Mouse (Mus musculus): ENCODE measurements around the gene Polr2e. TPM values are rescaled to one million over a fixed set of nuclear protein-coding genes. Genes with fewer than 3 reads are reported as not detected.

Gene Polr2e
- polyA plus RNA-seq, 1 experiment from 2014 or later, result 141 TPM

DNA sequence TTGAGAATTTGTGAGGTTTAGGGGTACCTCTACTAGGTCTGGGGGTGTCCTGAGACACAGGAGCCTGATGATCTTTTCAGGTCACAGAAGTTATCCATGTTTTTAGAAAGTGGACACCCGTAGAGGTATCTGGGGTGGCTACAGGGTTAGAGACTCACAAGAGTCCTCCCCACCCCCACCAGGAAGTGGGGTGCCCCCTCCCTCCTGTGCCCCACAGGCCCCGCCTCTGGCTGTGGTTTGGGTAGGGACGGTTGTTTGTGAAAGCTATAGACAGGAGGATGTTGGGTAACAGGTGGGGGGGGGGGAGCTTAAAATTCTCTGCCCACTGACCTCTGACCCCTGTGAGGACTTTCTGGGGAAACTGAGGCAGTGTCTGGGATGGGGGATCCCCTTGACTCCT is 22.2 kb downstream of the Polr2e start:
- Histone ChIP-seq H3K4me2 (ENCODE audit: low read length) (no peak overlapping the region), H3K27ac (ENCODE audit: low read depth, low read length) (no peak overlapping the region), H3K4me1 (ENCODE audit: control insufficient read depth, insufficient read depth, low read depth, low read length) (no peaks in the 10 kb centered on the region), H3K27me3 (replicated peaks; ENCODE audit: control insufficient read depth, insufficient read depth, low read length) (peaks cover 36% of the 10 kb centered on the region), H3K9ac (ENCODE audit: low read depth, low read length) (no peak overlapping the region), H3K9me3 (ENCODE audit: control insufficient read depth, low read length) (no peaks in the 10 kb centered on the region), H3K36me3 (ENCODE audit: control insufficient read depth, insufficient read depth, low read length) (no peaks in the 10 kb centered on the region), H3K4me3 (ENCODE audit: low read length) (no peak overlapping the region)
- WGBS, result 54% methylated on average over 2 of the region's 3 CpGs
- ATAC-seq, result no peak

DNA sequence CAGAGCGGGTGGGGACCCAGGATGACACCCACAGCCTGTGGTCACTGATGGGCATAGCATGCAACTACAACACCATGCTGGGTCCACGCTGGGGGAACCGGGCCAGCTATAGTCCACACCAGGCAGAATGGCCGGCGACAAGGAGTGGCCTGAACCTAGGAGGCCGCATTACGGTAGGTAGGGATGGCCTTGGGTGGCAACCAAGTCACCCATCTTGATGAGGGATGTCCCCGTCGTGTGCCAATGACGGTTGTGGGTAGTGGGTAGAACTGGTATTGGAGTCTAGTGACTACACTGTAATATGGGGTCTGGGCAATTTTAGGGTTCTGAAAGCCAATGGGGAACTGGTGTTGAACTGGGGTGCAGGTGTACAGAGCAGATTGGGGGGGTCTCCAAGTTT is 22.7 kb downstream of the Polr2e start:
- Histone ChIP-seq H3K4me2 (ENCODE audit: low read length) (no peak overlapping the region), H3K27me3 (replicated peaks; ENCODE audit: control insufficient read depth, insufficient read depth, low read length) (peaks cover 38% of the 10 kb centered on the region), H3K9ac (ENCODE audit: low read depth, low read length) (no peak overlapping the region), H3K9me3 (ENCODE audit: control insufficient read depth, low read length) (no peaks in the 10 kb centered on the region), H3K4me3 (ENCODE audit: low read length) (no peak overlapping the region), H3K4me1 (ENCODE audit: control insufficient read depth, insufficient read depth, low read depth, low read length) (no peaks in the 10 kb centered on the region), H3K36me3 (ENCODE audit: control insufficient read depth, insufficient read depth, low read length) (peaks cover 1% of the 10 kb centered on the region), H3K27ac (ENCODE audit: low read depth, low read length) (no peak overlapping the region)
- no peak for ATAC-seq
- WGBS, result 86% methylated on average over 10 of the region's 10 CpGs

DNA sequence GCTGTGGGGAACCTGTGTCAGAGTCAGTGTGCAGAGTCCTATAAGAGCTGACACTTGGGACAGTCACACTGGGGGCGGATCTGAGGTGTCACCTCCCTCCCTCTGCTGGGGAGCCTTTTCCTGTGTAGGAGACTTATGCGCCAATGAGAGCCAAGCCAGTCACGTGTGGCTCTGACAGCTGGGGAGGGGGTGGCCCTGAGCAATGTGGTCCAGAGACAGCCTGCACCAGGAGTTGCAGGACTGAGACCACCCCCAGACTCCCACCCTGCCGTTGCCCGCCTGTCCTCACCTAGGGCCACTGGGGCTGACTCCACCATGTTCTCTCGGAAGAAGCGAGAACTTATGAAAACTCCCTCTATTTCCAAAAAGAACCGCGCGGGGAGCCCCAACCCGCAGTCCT is 23.1 kb downstream of the Polr2e start, which contains the start of gene Arhgap45:
Gene Arhgap45 (plus strand): TSS at position 143 of the 400 bp plus-strand sequence.
- Histone ChIP-seq H3K36me3 (ENCODE audit: control insufficient read depth, insufficient read depth, low read length) (peaks cover 6% of the 10 kb centered on the region), H3K4me2 (ENCODE audit: low read length) (no peak within 1 kb of the TSS), H3K4me1 (ENCODE audit: control insufficient read depth, insufficient read depth, low read depth, low read length) (no peaks in the 10 kb centered on the region), H3K4me3 (ENCODE audit: low read length) (no peak within 1 kb of the TSS), H3K9me3 (ENCODE audit: control insufficient read depth, low read length) (peaks cover 4% of the 10 kb centered on the region; the same call in 1 of the 2 replicates), H3K27ac (ENCODE audit: low read depth, low read length) (no peak within 1 kb of the TSS), H3K9ac (ENCODE audit: low read depth, low read length) (no peak within 1 kb of the TSS), H3K27me3 (replicated peaks; ENCODE audit: control insufficient read depth, insufficient read depth, low read length) (peaks cover 42% of the 10 kb centered on the region)
- ATAC-seq, result no peak
- 74% methylated on average over 11 of the region's 11 CpGs for WGBS

DNA sequence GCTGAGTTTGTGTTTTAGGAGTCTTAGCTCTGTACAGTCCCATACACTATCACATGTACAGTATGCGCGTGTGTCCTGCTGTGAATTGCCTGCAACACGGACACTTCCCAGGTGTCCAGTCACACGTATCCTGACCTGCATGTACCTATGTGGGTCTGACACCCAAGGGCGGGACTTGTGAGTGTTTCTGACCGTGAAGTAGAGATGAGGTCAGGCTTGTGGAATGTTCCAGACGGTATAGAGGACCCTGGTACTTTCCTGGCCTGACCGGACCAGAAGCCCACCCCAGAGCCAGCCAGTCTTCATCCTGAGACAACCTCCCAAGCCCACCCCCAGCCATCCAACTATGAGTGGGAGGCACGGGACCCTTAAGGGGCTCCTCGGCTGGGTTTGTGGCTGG is 24.0 kb downstream of the Polr2e start:
- Histone ChIP-seq H3K27ac (ENCODE audit: low read depth, low read length) (no peak overlapping the region), H3K36me3 (ENCODE audit: control insufficient read depth, insufficient read depth, low read length) (peaks cover 14% of the 10 kb centered on the region), H3K4me3 (ENCODE audit: low read length) (no peak overlapping the region), H3K4me2 (ENCODE audit: low read length) (no peak overlapping the region), H3K9me3 (ENCODE audit: control insufficient read depth, low read length) (peaks cover 11% of the 10 kb centered on the region), H3K9ac (ENCODE audit: low read depth, low read length) (no peak overlapping the region), H3K4me1 (ENCODE audit: control insufficient read depth, insufficient read depth, low read depth, low read length) (no peaks in the 10 kb centered on the region), H3K27me3 (replicated peaks; ENCODE audit: control insufficient read depth, insufficient read depth, low read length) (peaks cover 43% of the 10 kb centered on the region)
- 87% methylated on average over 10 of the region's 10 CpGs for WGBS
- no peak for ATAC-seq

DNA sequence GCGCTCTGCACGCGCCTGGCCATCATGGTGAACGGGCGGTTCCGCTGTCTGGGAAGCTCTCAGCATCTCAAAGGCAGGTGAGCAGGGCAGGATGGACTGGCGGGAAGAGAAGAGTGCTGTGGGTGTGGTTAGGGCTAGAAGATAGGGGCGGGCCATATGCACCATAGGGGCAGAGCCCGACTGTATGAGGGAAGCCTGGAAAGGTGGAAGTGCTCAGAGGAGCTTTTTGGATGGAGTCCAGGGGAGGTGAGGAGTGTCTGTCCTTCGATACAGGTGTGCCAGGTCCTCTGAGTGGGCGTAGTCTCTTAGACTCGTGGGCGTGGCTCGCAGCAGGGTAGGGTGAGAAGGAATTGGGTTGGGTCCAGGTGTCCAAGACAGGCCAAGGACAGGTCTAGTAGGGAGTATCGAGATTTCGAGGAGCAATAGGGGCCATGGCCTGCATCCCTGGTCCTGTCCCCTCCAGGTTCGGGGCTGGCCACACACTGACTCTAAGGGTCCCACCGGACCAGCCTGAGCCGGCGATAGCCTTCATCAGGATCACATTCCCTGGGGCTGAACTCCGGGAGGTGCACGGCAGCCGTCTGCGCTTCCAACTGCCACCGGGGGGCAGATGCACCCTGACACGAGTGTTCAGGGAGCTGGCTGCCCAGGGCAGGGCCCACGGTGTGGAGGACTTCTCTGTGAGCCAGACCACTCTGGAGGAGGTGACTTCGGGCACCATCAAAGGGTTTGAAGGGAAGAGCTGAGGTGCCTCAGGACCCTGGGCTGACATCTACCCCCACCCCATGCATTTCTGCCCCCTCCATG is 24.9 kb downstream of the Polr2e start:
- ATAC-seq, result no peak
- Histone ChIP-seq H3K4me3 (ENCODE audit: low read length) (no peak overlapping the region), H3K9me3 (ENCODE audit: control insufficient read depth, low read length) (peaks cover 19% of the 10 kb centered on the region), H3K4me2 (ENCODE audit: low read length) (no peak overlapping the region), H3K9ac (ENCODE audit: low read depth, low read length) (no peak overlapping the region), H3K27ac (ENCODE audit: low read depth, low read length) (no peak overlapping the region), H3K4me1 (ENCODE audit: control insufficient read depth, insufficient read depth, low read depth, low read length) (no peaks in the 10 kb centered on the region), H3K36me3 (ENCODE audit: control insufficient read depth, insufficient read depth, low read length) (peaks cover 21% of the 10 kb centered on the region), H3K27me3 (replicated peaks; ENCODE audit: control insufficient read depth, insufficient read depth, low read length) (peaks cover 37% of the 10 kb centered on the region)
- 25% methylated on average over 28 of the region's 28 CpGs for WGBS

DNA sequence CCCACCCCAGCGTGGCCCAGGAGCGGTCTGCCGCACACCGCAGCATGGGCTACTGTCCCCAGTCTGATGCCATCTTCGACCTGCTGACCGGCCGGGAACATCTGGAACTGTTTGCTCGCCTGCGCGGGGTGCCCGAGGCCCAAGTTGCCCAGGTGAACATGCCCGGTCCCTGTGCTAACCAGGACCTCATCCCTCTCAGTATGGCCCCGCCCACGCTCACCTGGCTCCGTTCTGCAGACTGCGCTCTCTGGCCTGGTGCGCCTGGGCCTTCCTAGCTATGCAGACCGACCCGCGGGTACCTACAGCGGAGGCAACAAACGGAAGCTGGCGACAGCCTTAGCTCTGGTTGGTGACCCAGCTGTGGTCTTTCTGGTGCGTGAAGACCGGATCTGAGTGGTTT is 26.0 kb downstream of the Polr2e start:
- Histone ChIP-seq H3K9ac (ENCODE audit: low read depth, low read length) (no peak overlapping the region), H3K4me3 (ENCODE audit: low read length) (no peak overlapping the region), H3K4me1 (ENCODE audit: control insufficient read depth, insufficient read depth, low read depth, low read length) (no peaks in the 10 kb centered on the region), H3K27me3 (replicated peaks; ENCODE audit: control insufficient read depth, insufficient read depth, low read length) (peaks cover 26% of the 10 kb centered on the region), H3K36me3 (ENCODE audit: control insufficient read depth, insufficient read depth, low read length) (peaks cover 28% of the 10 kb centered on the region), H3K4me2 (ENCODE audit: low read length) (no peak overlapping the region), H3K27ac (ENCODE audit: low read depth, low read length) (no peak overlapping the region), H3K9me3 (ENCODE audit: control insufficient read depth, low read length) (peaks cover 25% of the 10 kb centered on the region)
- no peak for ATAC-seq
- WGBS, result 39% methylated on average over 25 of the region's 25 CpGs

DNA sequence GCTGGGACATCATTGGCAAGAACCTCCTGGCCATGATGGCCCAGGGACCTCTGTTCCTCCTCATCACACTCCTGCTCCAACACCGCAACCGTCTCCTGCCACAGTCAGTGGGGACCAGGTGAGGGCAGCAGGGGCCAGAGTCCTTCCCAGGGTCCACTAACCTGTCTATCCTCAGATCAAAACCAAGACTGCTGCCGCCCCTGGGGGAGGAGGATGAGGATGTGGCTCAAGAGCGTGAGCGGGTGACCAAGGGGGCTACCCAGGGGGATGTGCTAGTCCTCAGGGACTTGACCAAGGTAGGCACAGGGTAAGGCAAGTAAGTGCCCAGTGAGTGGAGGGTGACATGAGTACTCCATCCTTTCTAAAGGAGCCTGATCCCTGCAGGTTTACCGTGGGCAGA is 27.9 kb downstream of the Polr2e start:
- no peak overlapping the region for H3K4me3 ChIP-seq (ENCODE audit: low read length)
- WGBS, result 91% methylated on average over 6 of the region's 6 CpGs
- no peak overlapping the region for H3K9ac ChIP-seq (ENCODE audit: low read depth, low read length)
- no peak overlapping the region for H3K4me2 ChIP-seq (ENCODE audit: low read length)
- no peak for ATAC-seq
- peaks cover 26% of the 10 kb centered on the region for H3K27me3 ChIP-seq (replicated peaks; ENCODE audit: control insufficient read depth, insufficient read depth, low read length)
- H3K36me3 ChIP-seq (ENCODE audit: control insufficient read depth, insufficient read depth, low read length), result peaks cover 28% of the 10 kb centered on the region
- H3K9me3 ChIP-seq (ENCODE audit: control insufficient read depth, low read length), result peaks cover 25% of the 10 kb centered on the region
- no peak overlapping the region for H3K27ac ChIP-seq (ENCODE audit: low read depth, low read length)
- H3K4me1 ChIP-seq (ENCODE audit: control insufficient read depth, insufficient read depth, low read depth, low read length), result no peaks in the 10 kb centered on the region

DNA sequence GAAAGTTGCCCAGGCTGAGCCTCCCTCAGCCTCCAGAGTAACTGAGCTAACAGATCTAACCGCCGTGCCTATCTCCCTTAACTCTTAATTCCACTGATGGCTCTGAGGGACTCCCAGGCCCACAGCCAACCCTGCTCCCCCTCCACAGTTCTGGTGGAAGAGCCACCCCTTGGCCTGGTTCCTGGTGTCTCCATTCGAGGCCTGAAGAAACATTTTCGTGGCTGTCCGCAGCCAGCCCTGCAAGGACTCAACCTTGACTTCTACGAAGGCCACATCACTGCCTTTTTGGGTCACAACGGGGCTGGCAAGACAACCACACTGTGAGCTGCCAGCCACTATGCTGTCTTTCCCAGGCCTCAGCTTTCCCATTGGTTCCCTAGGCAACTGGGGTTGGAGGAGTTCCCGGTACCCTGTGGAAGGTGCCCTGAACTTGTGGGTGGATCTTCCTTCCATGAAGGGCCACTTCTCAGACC is 35.3 kb downstream of the Polr2e start:
- ATAC-seq, result no peak
- 78% methylated on average over 8 of the region's 8 CpGs for WGBS

DNA sequence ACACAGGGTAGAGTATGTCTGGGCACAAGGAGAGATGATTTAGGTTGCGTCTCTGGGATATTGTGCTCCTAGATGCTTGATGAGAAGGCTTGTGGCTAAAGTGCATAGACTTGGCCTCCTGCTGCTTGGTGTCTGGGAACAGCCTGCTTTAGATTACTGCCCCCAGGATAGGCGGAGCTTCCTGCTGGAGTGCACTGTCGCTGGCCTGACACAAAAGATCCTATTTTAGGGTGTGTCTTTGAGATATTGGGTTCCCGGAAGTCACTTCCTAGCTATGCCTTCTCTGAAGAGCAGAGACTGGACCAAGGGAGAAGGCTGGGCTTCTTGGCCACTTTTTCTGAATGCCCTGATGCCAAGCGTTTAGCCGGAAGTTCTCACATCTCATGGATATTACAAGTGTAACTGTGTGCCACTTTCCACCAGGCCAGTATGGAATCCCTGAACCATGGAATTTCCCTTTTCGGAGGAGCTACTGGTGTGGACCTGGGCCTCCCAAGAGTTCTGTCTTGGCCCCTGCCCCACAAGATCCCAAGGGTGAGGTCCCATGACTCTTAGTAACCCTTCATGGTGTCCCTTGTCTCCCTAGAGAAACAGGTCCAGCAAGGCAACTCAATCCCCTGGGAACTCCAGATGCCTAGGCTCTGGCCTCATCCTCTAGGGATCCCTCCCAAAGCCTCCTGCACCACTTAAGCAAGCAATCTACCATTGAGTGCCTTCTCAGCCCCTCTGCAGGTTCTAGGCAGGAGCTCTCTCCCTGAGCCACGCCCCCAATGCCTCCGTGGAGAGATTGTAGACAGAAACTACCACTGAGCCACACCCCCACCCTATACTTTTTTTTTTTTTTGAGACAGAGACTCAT is 36.0 kb downstream of the Polr2e start:
- Histone ChIP-seq H3K36me3 (ENCODE audit: control insufficient read depth, insufficient read depth, low read length) (no peaks in the 10 kb centered on the region; the same call in 1 of the 2 replicates), H3K4me2 (ENCODE audit: low read length) (no peak overlapping the region), H3K9ac (ENCODE audit: low read depth, low read length) (no peak overlapping the region), H3K4me1 (ENCODE audit: control insufficient read depth, insufficient read depth, low read depth, low read length) (no peaks in the 10 kb centered on the region), H3K9me3 (ENCODE audit: control insufficient read depth, low read length) (no peaks in the 10 kb centered on the region), H3K4me3 (ENCODE audit: low read length) (no peak overlapping the region), H3K27me3 (replicated peaks; ENCODE audit: control insufficient read depth, insufficient read depth, low read length) (peaks cover 3% of the 10 kb centered on the region), H3K27ac (ENCODE audit: low read depth, low read length) (no peak overlapping the region)
- WGBS, result 59% methylated on average over 9 of the region's 9 CpGs
- no peak for ATAC-seq

More for the DNA sequence above, 35.3 kb downstream of the Polr2e start:
- Histone ChIP-seq H3K27me3 (replicated peaks; ENCODE audit: control insufficient read depth, insufficient read depth, low read length) (peaks cover 3% of the 10 kb centered on the region), H3K9me3 (ENCODE audit: control insufficient read depth, low read length) (peaks cover 5% of the 10 kb centered on the region), H3K4me1 (ENCODE audit: control insufficient read depth, insufficient read depth, low read depth, low read length) (no peaks in the 10 kb centered on the region), H3K36me3 (ENCODE audit: control insufficient read depth, insufficient read depth, low read length) (peaks cover 5% of the 10 kb centered on the region), H3K4me3 (ENCODE audit: low read length) (no peak overlapping the region), H3K27ac (ENCODE audit: low read depth, low read length) (no peak overlapping the region), H3K4me2 (ENCODE audit: low read length) (no peak overlapping the region), H3K9ac (ENCODE audit: low read depth, low read length) (no peak overlapping the region)

Data from hindbrain, embryonic 16.5 days (tissue).